Mouse (Mus musculus) lung, postnatal 0 days (tissue): ENCODE results near the gene Kif18a. TPM values are rescaled to one million over a fixed set of nuclear protein-coding genes. Genes with fewer than 3 reads are reported as not detected.

Source experiments
- ATAC-seq: fragments of 200-750 bp; cut with Nextera tagmentation; 2 replicates; pipeline ENCODE4 v1.8.0; 2017; ENCODE audit warnings: moderate library complexity
- DNase-seq: peaks from one replicate; pipeline ENCODE4 v3.0.0-alpha.2; 2016; ENCODE audit warnings: low spot score
- H3K27ac ChIP-seq: fragments of 300-500 bp; sonication (generic); 2 replicates; pipeline ENCODE4 v1.5.1; 2014; ENCODE audit warnings: antibody characterized with exemption, mild to moderate bottlenecking, low read length, mixed read lengths
- H3K27me3 ChIP-seq: fragments of 300-500 bp; sonication (generic); replicated peaks from 2 replicates; pipeline ENCODE4 v1.6.1; 2014; ENCODE audit warnings: low read length, mixed read lengths; ENCODE audit not compliant: insufficient read depth
- H3K36me3 ChIP-seq: fragments of 300-500 bp; sonication (generic); 2 replicates; pipeline ENCODE4 v1.6.1; 2014; ENCODE audit warnings: low read length, mixed read lengths; ENCODE audit not compliant: insufficient read depth
- H3K4me1 ChIP-seq: fragments of 300-500 bp; sonication (generic); 2 replicates; pipeline ENCODE4 v1.6.1; 2014; ENCODE audit warnings: antibody characterized with exemption, low read depth, low read length, mixed read lengths; ENCODE audit not compliant: insufficient read depth
- H3K4me2 ChIP-seq: fragments of 300-500 bp; sonication (generic); replicated peaks from 2 replicates; pipeline ENCODE4 v1.6.1; 2014; ENCODE audit warnings: low read depth, mild to moderate bottlenecking, low read length, moderate library complexity, mixed read lengths
- H3K4me3 ChIP-seq: fragments of 300-500 bp; sonication (generic); 2 replicates; pipeline ENCODE4 v1.5.1; 2014; ENCODE audit warnings: low read depth, low read length
- H3K9ac ChIP-seq: fragments of 300-500 bp; sonication (generic); replicated peaks from 2 replicates; pipeline ENCODE4 v1.6.1; 2014; ENCODE audit warnings: low read depth, mild to moderate bottlenecking
- H3K9me3 ChIP-seq: fragments of 300-500 bp; sonication (generic); 2 replicates; pipeline ENCODE4 v1.6.1; 2016; ENCODE audit warnings: low read length, mixed read lengths
- CTCF ChIP-seq: IDR thresholded peaks from 2 replicates; pipeline ENCODE4 v1.5.1; 2016; ENCODE audit warnings: antibody characterized with exemption, mild to moderate bottlenecking
- EP300 ChIP-seq: IDR thresholded peaks from 2 replicates; pipeline ENCODE4 v1.6.1; 2016; ENCODE audit warnings: antibody characterized with exemption, mild to moderate bottlenecking, control low read depth
- WGBS: fragments of 180-500 bp; shearing (Covaris S2); extraction: QIAGEN DNeasy Blood & Tissue Kit; methylation state at CpG from one replicate; pipeline ENCODE4 v1.1.7; 2014; 5-methylcytosine and 5-hydroxymethylcytosine counted together
- polyA plus RNA-seq: library from polyadenylated mRNA; unstranded; fragments of >200 nt; fragmentation: Nextera tagmentation; extraction: Ambion mirVana; gene quantifications from 2 replicates; pipeline ENCODE4 v1.2.1, GENCODE M21; 2015

Gene Kif18a
- polyA plus RNA-seq, 1 experiment from 2014 or later: 1.3 TPM

DNA sequence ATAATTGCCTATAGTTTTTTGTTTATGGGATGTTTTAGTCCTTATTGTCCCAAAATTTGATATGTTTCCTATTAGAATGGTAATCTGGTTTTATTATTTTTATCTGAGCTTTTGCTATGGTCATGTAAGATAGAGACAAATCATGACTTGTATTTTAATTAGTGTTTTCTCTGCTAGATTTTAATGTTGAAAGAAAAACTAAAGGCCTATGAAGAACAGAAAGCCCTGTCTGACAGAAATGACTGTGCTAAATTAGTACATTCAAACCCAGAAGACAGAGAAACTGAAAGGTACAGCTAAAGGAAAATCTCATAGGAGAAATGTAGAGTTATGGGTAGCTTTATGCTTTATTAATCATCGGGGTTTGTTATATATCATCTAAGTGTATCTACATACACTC, 17.6 kb downstream of the Kif18a start:
- Histone ChIP-seq H3K9ac (no peak overlapping the region), H3K4me3 (no peak overlapping the region), H3K9me3 (no peaks in the 10 kb centered on the region), H3K36me3 (no peaks in the 10 kb centered on the region), H3K4me1 (no peaks in the 10 kb centered on the region), H3K27me3 (no peaks in the 10 kb centered on the region), H3K4me2 (no peak overlapping the region), H3K27ac (no peak overlapping the region)
- WGBS: 91% methylated on average over 1 of the region's 1 CpGs
- ATAC-seq (no peak), DNase-seq (no peak)
- TF ChIP-seq EP300 (no peak), CTCF (no peak)

GRCm38 (mm10) chr2:109302234-109302633, 21.7 kb downstream of the Kif18a start:
- H3K9ac ChIP-seq: no peak overlapping the region
- H3K9me3 ChIP-seq: no peaks in the 10 kb centered on the region
- 96% methylated on average over 3 of the region's 3 CpGs for WGBS
- H3K36me3 ChIP-seq: no peaks in the 10 kb centered on the region
- TF ChIP-seq CTCF (no peak), EP300 (no peak)
- no peak for ATAC-seq
- DNase-seq: no peak
- H3K4me3 ChIP-seq: no peak overlapping the region
- H3K27ac ChIP-seq: no peak overlapping the region
- no peak overlapping the region for H3K4me2 ChIP-seq
- no peaks in the 10 kb centered on the region for H3K4me1 ChIP-seq
- no peaks in the 10 kb centered on the region for H3K27me3 ChIP-seq

GRCm38 (mm10) chr2:109303638-109304037, 23.1 kb downstream of the Kif18a start:
- H3K9ac ChIP-seq: no peak overlapping the region
- no peaks in the 10 kb centered on the region for H3K27me3 ChIP-seq
- no peaks in the 10 kb centered on the region for H3K36me3 ChIP-seq
- no peak overlapping the region for H3K27ac ChIP-seq
- no peak overlapping the region for H3K4me3 ChIP-seq
- no peaks in the 10 kb centered on the region for H3K4me1 ChIP-seq
- ATAC-seq (no peak), DNase-seq (no peak)
- TF ChIP-seq EP300: no peak
- TF ChIP-seq CTCF: no peak
- no peaks in the 10 kb centered on the region for H3K9me3 ChIP-seq
- no peak overlapping the region for H3K4me2 ChIP-seq

DNA sequence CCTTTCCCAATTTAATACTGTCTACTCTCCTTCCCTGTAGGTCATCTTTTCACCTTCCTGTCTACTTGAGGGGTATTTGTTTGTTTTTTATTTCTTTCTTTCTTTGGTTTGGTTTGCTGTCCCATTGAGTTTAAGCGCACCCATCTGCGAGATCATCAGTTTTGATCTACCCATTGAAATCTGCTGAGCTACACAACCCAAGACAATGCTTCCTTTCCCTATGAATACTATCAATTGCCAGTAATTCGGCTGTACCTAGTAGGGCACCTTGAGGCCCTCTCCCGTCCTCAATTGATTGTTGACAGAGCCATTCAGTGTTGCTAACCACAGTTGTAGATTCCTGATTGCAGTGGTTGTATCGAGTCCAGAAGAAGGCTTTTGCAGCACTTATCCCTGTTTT, 30.8 kb downstream of the Kif18a start:
- DNase-seq (no peak), ATAC-seq (no peak)
- WGBS: 93% methylated on average over 5 of the region's 5 CpGs
- Histone ChIP-seq H3K9ac (no peak overlapping the region), H3K4me2 (no peak overlapping the region), H3K4me3 (no peak overlapping the region), H3K4me1 (no peaks in the 10 kb centered on the region), H3K9me3 (no peaks in the 10 kb centered on the region), H3K36me3 (no peaks in the 10 kb centered on the region), H3K27ac (no peak overlapping the region), H3K27me3 (no peaks in the 10 kb centered on the region)
- TF ChIP-seq CTCF: no peak
- no peak for TF ChIP-seq EP300

DNA sequence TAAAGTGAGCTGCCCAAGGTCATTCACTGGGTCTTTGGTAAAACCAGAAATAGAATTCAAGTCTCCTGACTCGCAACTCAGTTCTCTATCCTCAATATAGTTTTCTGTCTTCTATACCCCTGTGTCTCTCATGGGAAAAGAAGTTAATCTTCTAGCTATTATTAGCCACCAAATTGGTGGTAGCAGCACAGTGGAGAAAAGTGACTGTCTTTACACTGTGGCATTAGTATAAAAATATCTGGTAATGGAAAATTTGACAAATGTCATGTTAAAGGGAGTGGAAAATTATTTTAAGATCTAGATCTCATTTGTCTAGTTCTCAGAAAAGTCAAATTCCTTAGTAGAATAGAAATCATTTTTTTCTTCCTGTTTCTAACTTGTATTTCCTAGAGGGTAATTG, 51.3 kb downstream of the Kif18a start:
- H3K27ac ChIP-seq: no peak overlapping the region
- no peak overlapping the region for H3K4me2 ChIP-seq
- H3K27me3 ChIP-seq: no peaks in the 10 kb centered on the region
- no peak overlapping the region for H3K9ac ChIP-seq
- no peak for TF ChIP-seq CTCF
- TF ChIP-seq EP300: no peak
- DNase-seq (no peak), ATAC-seq (no peak)
- WGBS: 93% methylated on average over 1 of the region's 1 CpGs
- H3K9me3 ChIP-seq: no peaks in the 10 kb centered on the region
- H3K4me1 ChIP-seq: no peaks in the 10 kb centered on the region
- H3K4me3 ChIP-seq: no peak overlapping the region
- no peaks in the 10 kb centered on the region for H3K36me3 ChIP-seq

DNA sequence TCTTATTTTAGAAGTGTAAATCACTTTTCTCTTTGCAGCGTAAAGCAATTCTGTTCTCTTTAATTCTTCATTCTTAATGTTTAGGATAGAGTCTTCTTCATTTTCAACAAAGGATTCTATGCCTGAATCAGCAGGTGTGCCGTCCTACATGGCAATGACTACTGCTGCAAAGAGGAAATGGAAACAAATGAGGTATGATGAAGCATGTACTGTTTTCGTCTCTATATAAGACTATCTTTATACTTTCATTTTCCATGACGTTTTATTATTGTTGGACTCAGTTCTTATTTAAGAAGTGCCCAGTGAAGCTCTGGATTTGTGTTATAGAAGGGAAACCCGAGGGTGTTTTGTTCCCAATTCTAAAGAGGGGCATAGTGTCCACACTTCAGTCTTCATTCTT, 53.7 kb downstream of the Kif18a start:
- Histone ChIP-seq H3K4me2 (no peak overlapping the region), H3K4me1 (no peaks in the 10 kb centered on the region), H3K4me3 (no peak overlapping the region), H3K36me3 (no peaks in the 10 kb centered on the region), H3K27ac (no peak overlapping the region), H3K27me3 (no peaks in the 10 kb centered on the region), H3K9me3 (no peaks in the 10 kb centered on the region), H3K9ac (no peak overlapping the region)
- TF ChIP-seq EP300 (no peak), CTCF (no peak)
- 95% methylated on average over 5 of the region's 5 CpGs for WGBS
- no peak for DNase-seq
- ATAC-seq: no peak

DNA sequence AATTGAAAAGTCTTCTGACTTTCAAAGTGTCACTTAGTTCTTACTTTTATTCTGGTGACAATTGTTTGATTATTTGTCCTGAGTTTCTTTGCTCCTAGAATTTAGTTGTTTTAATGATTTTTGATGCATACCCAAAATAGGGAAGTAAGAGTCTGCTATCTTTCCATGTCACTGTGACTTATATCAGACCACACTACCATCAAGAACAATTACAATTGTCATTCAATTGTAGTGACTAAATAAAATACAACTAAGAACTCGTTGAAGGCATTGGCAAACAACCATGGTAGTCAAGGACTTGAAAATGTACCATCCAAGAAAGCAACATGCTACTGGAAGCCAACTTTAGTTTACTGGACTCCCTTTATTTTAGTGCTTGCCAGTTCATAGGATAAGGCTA, 55.2 kb downstream of the Kif18a start:
- 83% methylated on average over 1 of the region's 1 CpGs for WGBS
- Histone ChIP-seq H3K9me3 (no peaks in the 10 kb centered on the region), H3K36me3 (no peaks in the 10 kb centered on the region), H3K4me3 (no peak overlapping the region), H3K4me1 (no peaks in the 10 kb centered on the region), H3K27ac (no peak overlapping the region), H3K4me2 (no peak overlapping the region), H3K9ac (no peak overlapping the region), H3K27me3 (no peaks in the 10 kb centered on the region)
- ATAC-seq (no peak), DNase-seq (no peak)
- no peak for TF ChIP-seq CTCF
- no peak for TF ChIP-seq EP300
